Mouse (Mus musculus) fat pad, adult 2 months (tissue): ENCODE data around the gene Adamts16.
"Not testable (repeated sequence)": the region's sequence is repeated elsewhere in the genome, so short reads cannot be mapped to it uniquely, and the experiment has no call there.

Experiments
- DNase-seq: peaks from one replicate; pipeline ENCODE4 v3.0.0-alpha.2; 2011; ENCODE audit warnings: low read depth, low spot score; ENCODE audit errors: extremely low read depth

Adamts16 gene

DNA sequence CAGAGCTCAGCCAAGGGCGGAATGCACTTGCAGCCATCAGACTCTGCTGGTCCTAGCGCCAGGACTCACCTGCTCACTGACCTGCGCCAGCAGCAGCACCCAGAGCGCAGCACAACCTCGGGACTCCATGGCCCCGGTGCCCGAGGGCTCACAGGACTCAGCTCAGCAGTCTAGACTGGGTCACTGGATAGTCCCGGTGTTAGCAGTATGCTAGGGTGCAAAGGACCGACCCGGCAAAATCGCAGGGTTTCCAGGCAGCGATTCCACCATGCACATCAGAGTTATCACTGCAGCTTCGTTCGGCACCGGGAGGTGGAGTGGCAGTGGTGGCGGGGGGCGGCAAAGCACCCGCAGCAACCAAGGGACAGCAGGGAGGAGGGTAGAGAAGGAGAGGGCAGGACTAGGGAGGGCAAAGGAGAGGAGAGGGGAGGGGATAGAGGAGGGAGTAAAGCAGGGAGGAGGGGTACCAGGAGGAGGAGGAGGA, at the start of gene Adamts16:
Gene Adamts16, minus strand, starts transcription at position 391 of the 484 bp plus-strand sequence.
- no peak for DNase-seq

DNA sequence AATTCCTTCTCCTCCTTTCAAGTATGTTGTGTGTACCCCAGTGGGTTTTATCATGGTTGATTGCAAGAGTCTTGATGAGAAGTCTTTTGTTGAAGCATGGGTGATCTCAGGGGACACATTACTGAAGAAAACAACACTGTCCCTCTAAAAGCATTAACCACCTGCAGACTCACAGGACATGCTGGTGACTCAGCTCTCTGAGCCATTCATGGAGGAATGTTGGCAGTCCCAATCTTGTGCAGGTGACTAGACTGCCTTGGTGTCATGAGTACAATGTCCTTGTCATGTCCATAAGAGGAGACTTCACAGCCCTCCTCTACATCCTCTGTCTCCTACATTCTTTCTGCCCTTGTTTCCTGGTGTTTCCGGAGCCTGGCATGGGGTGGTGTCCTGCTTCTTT, 45.5 kb upstream of the Adamts16 start:
- no peak for DNase-seq

DNA sequence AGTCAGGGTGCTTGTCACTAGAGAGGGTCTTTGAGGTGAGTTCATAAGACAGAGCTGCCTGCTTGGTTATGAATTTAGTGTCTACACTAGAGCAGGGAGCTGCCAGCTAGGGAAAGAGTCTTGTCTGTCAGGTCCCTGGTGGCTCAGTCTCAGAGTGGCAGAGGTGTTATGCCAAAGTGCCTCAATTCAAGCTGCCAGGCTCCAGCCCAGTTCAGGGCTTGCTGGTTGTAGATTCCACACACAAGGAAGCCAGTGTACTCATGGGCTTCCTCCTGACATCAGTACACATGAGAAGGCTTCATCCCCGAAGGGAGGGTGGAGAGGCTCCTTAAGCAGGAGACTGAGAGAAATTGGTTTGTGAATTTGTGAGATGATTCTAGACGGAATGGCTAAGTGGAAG, 43.4 kb upstream of the Adamts16 start:
- DNase-seq = no peak

DNA sequence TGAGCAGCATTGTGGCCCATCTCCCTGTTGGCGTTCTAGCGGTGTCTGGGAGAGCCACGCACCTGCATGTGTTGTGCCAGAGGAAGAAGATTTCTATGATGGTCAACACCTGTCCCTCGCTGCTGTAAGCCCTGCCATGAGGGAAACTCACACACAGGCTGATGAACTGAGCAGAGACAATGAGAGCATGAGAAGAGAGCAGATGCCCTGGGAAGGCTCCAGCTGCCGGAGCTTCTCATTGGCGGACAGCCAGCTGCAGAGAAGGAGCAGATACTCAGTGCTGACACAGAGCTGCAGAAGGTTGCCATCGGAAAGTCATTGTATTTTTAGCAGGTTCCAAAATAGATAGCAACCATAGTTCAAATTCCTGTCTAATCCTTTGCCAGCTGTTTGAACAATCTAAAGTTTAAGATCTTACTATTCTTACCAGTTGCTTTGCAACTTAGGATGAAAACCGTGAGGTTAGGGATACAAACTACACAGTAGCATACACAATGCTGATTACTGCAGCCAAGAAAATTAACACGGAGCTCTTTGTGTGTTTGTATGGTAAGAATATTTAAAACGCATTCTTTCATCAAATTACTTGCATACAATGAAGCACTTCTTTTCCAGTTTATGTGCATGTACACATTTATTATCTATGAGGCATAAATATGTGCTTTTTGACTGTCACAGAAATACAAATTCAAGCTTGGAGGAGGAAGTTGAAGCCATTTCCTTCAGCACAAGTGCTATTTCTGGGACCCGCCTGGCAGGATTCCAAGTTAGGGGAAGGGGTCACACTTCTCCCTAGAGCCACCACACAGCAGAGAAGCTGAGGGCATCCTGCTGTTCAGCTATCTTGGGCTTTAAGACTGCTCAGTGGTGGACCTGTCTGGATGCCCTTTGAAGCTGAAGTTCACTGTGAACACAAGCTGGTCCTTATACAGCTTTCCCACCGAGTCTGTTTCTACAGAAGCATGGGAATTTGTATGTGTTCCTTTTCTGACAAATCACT, 42.6 kb upstream of the Adamts16 start:
- DNase-seq = no peak

DNA sequence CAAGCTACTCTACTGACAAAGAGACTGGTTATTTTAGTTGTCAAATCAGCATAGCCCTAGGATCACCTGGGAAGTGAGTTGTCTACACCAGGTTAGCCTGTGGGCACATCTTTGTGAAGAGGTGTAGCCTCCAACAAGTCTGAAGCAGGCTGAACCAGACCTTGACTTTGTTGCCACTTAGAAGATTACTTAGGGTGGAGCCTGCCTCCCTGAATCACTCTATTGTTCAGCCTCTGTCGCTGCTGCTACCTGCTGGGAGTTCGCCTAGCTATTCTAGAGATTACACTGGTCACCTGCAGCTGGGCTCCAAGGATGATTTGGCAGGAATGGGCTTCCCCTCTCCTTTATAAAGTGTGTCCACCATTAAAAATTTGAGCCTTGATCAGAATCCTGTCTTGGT, 38.4 kb upstream of the Adamts16 start:
- DNase-seq = not testable (repeated sequence)

GRCm38 (mm10) chr13:70877550-70877913, 35.9 kb upstream of the Adamts16 start:
- no peak for DNase-seq

GRCm38 (mm10) chr13:70876648-70877549, 35.3 kb upstream of the Adamts16 start:
- DNase-seq = no peak

GRCm38 (mm10) chr13:70875411-70875949, 33.9 kb upstream of the Adamts16 start:
- DNase-seq = no peak

DNA sequence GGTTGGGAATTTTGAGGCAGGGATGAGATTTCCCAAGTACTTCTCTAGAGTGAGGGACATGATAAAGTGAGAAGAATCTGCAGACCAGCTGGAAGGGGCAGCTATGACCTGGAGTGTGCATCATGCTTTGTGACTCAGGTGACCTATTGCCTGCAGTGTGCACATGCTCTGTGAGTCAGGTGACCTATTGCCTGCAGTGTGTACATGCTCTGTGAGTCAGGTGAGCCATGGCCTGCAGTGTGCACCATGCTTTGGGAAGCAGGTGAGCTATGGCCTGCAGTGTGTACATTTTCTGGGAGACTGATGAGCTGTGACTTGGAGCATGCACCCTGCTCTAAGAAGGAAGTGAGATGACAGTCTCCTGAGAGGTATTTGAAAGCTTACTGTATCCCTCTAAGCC, 33.1 kb upstream of the Adamts16 start:
- no peak for DNase-seq

DNA sequence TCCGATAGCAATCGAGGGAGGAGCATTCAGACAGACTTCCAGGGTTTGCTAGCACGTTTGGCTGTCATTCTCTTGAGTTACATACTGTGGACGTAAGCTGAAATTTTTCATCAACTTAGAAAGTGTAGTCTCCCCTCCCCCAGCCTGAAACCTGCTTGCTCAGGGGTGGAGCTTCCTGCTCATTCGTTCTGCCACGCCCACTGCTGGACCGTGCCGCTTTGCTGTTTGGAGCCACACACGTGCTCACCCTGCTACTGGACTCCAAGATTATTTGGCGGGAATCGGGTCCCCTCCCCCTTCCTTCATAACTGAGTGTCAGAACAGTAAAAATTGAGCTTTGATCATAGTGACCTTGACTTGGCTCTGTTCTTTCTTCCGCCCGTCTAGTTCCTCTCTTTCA, 32.2 kb upstream of the Adamts16 start:
- not testable (repeated sequence) for DNase-seq

DNA sequence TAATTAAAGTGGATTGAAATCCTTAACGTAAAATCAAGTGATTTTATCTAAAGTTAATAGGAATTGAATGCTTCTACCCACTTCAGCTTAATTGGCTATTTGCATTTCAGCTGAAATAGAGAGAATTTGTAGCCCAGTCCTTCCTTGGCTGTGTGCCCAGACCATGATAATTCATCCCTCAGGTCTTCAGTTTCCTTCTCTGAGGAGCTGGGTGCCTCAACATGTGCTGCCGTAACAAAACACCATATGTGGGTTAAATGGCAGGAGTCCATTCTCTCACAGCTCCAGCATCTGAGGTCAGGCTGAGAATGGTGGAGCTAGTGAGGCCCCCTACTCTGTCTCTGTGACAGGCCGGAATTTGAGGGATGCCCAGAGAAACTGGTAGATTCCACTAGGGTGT, 29.4 kb upstream of the Adamts16 start:
- DNase-seq = no peak

DNA sequence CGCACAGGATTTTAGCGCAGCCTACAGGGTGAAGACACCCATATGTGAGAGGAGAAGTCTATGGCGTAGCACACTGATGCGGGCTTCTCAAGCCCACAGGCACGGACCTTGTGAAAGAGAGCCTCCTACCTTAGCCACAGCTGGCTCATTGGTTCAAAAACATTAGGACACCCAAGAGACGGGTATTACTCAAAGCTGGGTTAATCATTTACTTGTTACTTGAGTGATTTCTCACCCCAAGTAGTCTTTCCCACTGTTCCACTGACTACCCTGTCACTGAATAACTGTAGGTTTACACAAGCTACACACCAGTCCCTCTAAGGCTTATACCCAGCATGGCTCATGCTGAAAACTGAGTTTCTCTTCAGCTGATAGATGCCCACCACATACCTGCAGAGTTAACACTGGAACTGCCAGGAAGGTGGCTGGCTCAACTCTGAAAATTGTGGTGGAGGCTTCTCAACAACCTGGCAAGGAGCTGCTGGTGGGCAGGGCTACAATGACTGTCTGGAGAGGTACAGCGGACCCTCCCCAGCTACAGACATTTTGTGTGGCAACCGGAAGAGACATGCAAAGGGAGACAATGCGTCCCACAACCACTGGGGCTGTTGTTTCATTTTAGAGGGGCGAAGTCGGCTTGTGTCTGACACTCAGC, 25.5 kb upstream of the Adamts16 start:
- DNase-seq = no peak

DNA sequence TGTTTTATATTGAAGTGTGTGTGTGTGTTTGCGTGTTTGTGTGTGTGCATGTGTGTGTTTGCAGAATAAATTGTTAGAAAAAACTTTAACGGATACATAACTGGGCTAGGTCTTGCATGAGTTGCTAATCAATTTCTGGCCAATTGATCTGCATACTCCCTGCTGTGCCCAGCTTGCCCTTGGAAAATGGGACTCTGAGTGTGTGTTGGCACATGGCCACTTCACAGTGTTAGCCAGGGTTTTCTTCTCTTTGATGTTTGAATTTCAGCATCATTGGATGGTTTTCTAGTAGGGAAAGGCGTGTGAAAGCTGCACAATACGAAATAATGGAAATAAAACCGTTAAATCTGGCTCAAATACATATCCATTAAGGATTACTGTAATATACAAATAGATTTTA, 24.3 kb upstream of the Adamts16 start:
- DNase-seq = no peak

DNA sequence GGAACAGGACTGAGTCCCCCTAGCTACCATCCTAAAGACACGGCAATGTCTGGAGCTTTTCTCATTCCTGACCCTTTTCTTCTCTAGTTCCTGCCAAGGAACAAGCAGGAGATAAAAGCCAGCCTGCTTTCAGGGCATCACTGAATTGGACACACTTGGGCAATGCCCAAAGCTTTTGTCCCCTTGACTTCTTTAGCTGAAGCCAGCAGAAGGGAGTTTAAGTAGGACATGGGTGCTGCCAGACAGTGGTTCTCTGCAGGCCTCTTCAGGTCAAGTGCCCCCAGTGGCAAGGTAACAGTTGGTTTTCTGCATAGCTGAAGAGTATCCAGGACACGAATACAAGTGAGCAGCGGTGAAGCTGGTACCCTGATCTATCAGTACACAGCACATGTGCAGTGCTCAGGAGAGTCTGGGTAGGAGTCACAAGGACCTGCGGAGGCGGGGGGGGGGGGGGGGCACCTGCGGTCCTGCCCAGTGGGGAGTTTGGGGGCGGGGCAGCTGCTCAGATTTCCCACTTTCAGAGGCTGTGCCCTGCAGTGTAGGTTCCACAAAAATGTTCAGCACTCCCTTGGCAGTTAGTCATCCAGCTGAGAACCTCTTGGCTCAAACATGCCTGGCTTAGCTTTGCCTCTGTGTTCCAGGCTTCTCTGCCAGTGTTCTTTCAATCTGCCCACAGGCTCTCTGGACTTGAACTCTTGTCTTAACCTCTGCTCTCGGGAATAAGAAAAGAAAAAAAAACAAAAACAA, 20.7 kb upstream of the Adamts16 start:
- DNase-seq = no peak

GRCm38 (mm10) chr13:70853601-70854000, 12.0 kb upstream of the Adamts16 start:
- no peak for DNase-seq

DNA sequence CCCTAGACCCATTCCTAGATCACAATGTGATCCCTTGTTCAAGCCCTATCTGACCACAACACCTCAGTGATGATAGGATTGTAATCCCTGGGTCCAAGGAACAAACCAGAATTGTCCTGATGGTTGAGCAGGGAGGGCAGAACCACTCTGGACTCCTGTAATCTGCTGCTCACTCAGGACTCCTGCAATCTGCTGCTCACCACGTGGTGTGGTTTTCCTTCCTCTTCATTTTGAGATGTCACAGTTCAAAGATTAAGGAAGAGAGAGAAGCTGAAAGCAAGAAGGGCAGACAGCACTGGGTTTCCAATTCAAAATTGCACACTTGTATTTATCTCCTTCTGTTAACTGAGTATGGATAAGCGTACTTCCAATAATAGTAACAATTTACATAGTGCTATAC, 5.3 kb upstream of the Adamts16 start:
- no peak for DNase-seq

GRCm38 (mm10) chr13:70845526-70845925, 3.9 kb upstream of the Adamts16 start:
- no peak for DNase-seq

- DNase-seq = no peak
Observed at GRCm38 (mm10) chr13:70842126-70842525, 515 bp upstream of the Adamts16 start.

GRCm38 (mm10) chr13:70840161-70840560, 1.4 kb downstream of the Adamts16 start:
- DNase-seq = no peak

- no peak for DNase-seq
Observed at GRCm38 (mm10) chr13:70837571-70837970, 4.0 kb downstream of the Adamts16 start.
